Mouse (Mus musculus) thymus, adult 2 months (tissue): ENCODE measurements around the gene Map4k1.

Experiments
- CTCF ChIP-seq: fragments of 200-500 bp; IDR thresholded peaks from 2 replicates; pipeline ENCODE4 v1.5.1; 2012; ENCODE audit warnings: mild to moderate bottlenecking, control low read depth, low read length, moderate library complexity, borderline replicate concordance; ENCODE audit not compliant: control insufficient read depth, poor library complexity, insufficient read depth; ENCODE audit errors: extremely low read depth
- POLR2A ChIP-seq: fragments of 200-500 bp; IDR thresholded peaks from 2 replicates; pipeline ENCODE4 v1.6.1; 2012; ENCODE audit warnings: mild to moderate bottlenecking, low read length, control low read depth, moderate library complexity; ENCODE audit not compliant: control insufficient read depth, poor library complexity, insufficient read depth; ENCODE audit errors: extremely low read depth

DNA sequence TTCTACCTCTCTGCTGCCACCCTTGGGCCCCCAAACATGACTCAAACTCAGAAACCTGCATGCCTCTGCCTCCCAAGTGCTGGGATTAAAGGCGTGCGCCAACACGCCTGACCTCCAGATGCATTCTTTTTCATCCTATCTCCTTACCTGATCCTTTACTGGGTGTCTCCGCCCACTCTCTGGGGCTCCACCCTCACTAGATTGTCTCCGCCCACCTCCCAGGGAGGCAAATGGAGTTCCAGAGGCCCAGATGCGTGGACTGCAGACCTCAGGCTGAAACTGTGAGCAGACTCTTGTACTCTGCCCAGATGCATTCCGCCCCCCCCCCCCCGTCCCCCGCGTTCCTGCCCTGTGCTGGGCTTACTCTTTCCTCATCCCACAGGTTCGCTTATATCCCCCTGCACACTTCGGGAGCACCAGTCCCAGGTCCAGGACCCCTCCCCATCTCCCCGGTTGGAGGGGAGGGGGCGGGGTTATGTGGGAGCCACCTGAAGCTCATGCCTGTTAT, 9.0 kb downstream of the Map4k1 start:
- no peak for TF ChIP-seq POLR2A
- TF ChIP-seq CTCF = no peak
